Mouse (Mus musculus): ENCODE measurements around the gene Fam83b. TPM values are rescaled to one million over a fixed set of nuclear protein-coding genes. Genes with fewer than 3 reads are reported as not detected.

Fam83b gene
- 0.06 TPM in 1 of 2 replicates, not detected in the other for polyA plus RNA-seq (2021; fragmentation: Nextera tagmentation)
- long read RNA-seq, experiment 1: 0 reads
- long read RNA-seq, experiment 2: 0 reads

DNA sequence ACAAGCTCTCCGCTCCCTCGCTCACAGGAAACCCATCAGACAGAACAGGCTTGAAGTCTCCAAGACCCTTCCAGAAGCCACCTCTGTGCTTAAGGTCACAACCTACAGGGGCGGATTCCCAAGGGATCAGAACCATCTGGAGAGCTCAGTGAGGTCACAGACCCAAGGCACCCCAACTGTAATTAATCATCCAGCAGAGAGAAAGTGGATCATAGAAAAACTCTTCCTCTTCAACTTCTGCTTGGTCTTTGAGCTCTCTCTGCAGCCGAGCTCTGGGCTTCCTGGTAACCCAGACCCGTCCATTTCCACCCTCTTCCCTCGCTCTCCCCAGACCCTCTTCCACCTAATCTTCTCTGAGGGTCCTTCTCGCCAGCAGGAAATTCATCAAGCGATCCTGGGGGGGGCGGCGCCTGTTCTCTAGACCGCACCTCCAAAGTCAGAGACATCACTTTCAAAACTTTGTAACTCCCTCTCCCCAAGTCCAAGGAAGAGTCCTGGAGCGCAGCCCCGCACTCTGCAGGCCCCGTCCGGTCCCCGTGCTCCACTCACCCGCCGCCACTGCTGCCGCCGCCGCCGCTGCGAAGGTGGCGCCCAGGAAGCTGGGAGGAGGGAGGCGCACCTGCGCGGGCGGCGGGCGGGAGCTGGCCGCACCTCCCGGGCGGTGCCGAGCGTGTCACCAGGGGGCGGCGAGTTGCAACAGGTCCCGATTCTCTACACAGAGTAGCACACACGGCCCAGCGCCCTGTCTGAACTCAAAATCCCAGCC lies at the start of gene Fam83b:
Gene Fam83b, minus strand, starts transcription at position 602 of the 766 bp plus-strand sequence.

Other genes starting within 250 kb of the Fam83b start
- gene Hcrtr2, start 243.3 kb downstream of the Fam83b start, polyA plus RNA-seq (2021; fragmentation: Nextera tagmentation): 1.6 and 2.1 TPM in 2 replicates